ENCODE assay signal across 19 mouse cellular contexts in the genomic region with DNA sequence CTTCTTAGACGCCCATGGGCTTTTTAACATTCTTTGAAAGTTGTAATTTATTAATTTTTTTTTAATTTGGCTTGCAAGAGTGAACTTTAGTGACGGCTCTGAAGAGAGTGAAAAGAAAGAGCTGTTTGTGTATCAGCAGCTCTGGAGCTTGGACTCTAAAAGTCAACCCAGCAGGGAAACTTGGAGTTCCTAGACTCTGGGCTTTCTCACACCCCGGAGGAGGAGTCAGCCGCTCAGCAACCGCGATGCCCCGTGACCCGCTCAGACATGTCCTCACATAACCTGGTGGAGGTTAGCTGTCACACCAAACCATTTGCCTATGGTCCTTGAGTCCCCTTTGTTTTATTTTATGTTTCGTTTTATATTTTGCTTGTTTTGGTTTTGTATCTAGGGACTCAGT.
DNase-seq lines count a peak whose midpoint lies in the region; ATAC-seq and TF ChIP-seq lines count a peak whose summit lies in the region.
"Had no signal": no experiment of that assay in that cellular context is flagged by ENCODE, and none has a peak within 500 bp of the region (broad histone marks: within the 10 kb centered on the region; RNA-seq: fewer than 3 reads in every experiment).

No protein-coding gene starts in this region.

- no peaks in the 10 kb centered on the region for H3K36me3 ChIP-seq in kidney, postnatal 0 days (ENCODE audit: insufficient read depth, low read length)
- no peaks in the 10 kb centered on the region for H3K36me3 ChIP-seq in midbrain, postnatal 0 days (ENCODE audit: insufficient read depth, low read length)
- H3K36me3 ChIP-seq: limb, embryonic 10.5 days; liver, embryonic 13.5 days; lung, embryonic 15.5 days; midbrain, embryonic 12.5 days had no signal

- H3K9ac ChIP-seq in kidney, postnatal 0 days (ENCODE audit: low read depth, low read length), result no peak overlapping the region
- H3K9ac ChIP-seq in midbrain, postnatal 0 days (replicated peaks; ENCODE audit: low read length, poor library complexity, severe bottlenecking), result no peak overlapping the region
- H3K9ac ChIP-seq: liver, embryonic 13.5 days; lung, embryonic 15.5 days; midbrain, embryonic 12.5 days had no signal

- no peak for ATAC-seq in cerebellum, adult (ENCODE audit: insufficient number of reproducible peaks, low FRiP score, low TSS enrichment)
- peak; percentile 69; the same call in 1 of the 2 replicates for ATAC-seq in kidney, postnatal 0 days (replicated peaks; ENCODE audit: low FRiP score, low read depth)
- no peak for ATAC-seq in midbrain, postnatal 0 days (ENCODE audit: low FRiP score)
- ATAC-seq: hindbrain, embryonic 16.5 days had no signal

- peaks cover 10% of the 10 kb centered on the region; the same call in 1 of the 2 replicates for H3K4me1 ChIP-seq in kidney, postnatal 0 days (replicated peaks; ENCODE audit: insufficient read depth, low read length)
- H3K4me1 ChIP-seq in midbrain, postnatal 0 days (ENCODE audit: insufficient read depth, low read length), result no peaks in the 10 kb centered on the region
- H3K4me1 ChIP-seq: limb, embryonic 10.5 days; liver, embryonic 13.5 days; lung, embryonic 15.5 days; midbrain, embryonic 12.5 days had no signal

- peak overlapping the region; percentile 4; the same call in 1 of the 2 replicates for H3K4me2 ChIP-seq in kidney, postnatal 0 days (ENCODE audit: low read length)
- no peak overlapping the region for H3K4me2 ChIP-seq in midbrain, postnatal 0 days (ENCODE audit: low read depth, low read length, poor library complexity, severe bottlenecking)
- H3K4me2 ChIP-seq: liver, embryonic 13.5 days; lung, embryonic 15.5 days; midbrain, embryonic 12.5 days had no signal

- H3K27ac ChIP-seq in kidney, postnatal 0 days, result no peak overlapping the region
- no peak overlapping the region for H3K27ac ChIP-seq in midbrain, postnatal 0 days (ENCODE audit: low read depth, low read length)
- H3K27ac ChIP-seq: limb, embryonic 10.5 days; liver, embryonic 13.5 days; lung, embryonic 15.5 days; midbrain, embryonic 12.5 days had no signal

- H3K9me3 ChIP-seq in kidney, postnatal 0 days (replicated peaks; ENCODE audit: low read length), result no peaks in the 10 kb centered on the region
- no peaks in the 10 kb centered on the region for H3K9me3 ChIP-seq in midbrain, postnatal 0 days (ENCODE audit: low read length)
- H3K9me3 ChIP-seq: limb, embryonic 10.5 days; liver, embryonic 13.5 days; lung, embryonic 15.5 days; midbrain, embryonic 12.5 days had no signal

- peak; percentile 22 for DNase-seq in cerebellum, adult 9-11 months
- peak; percentile 18 for DNase-seq in urinary bladder, postnatal 14 days (ENCODE audit: low spot score)
- DNase-seq in urinary bladder, adult 2 months (ENCODE audit: low spot score), result no peak
- peak; percentile 78 for DNase-seq in kidney, postnatal 0 days (ENCODE audit: low spot score)
- no peak for DNase-seq in embryo, embryonic 10.5 days (ENCODE audit: low spot score)
- no peak for DNase-seq in midbrain, postnatal 0 days (ENCODE audit: low spot score)
- no peak for DNase-seq in embryo, embryonic 10 days (ENCODE audit: low spot score)
- DNase-seq: adrenal gland, postnatal 14 days; gastrocnemius, postnatal 14 days; liver, embryonic 13.5 days; right cerebral cortex, postnatal 4 days; thymus, postnatal 36 days had no signal

- H3K4me3 ChIP-seq in kidney, postnatal 0 days (replicated peaks; ENCODE audit: low read depth, low read length), result no peak overlapping the region
- no peak overlapping the region for H3K4me3 ChIP-seq in midbrain, postnatal 0 days (ENCODE audit: low read depth, low read length)
- H3K4me3 ChIP-seq: limb, embryonic 10.5 days; liver, embryonic 13.5 days; lung, embryonic 15.5 days; midbrain, embryonic 12.5 days; myocyte had no signal

- WGBS in kidney, postnatal 0 days, result 48% methylated on average over 9 of the region's 9 CpGs
- WGBS in midbrain, postnatal 0 days, result 90% methylated on average over 9 of the region's 9 CpGs

- TF ChIP-seq CTCF in kidney, postnatal 0 days (IDR thresholded peaks at IDR 0.05; ENCODE audit: low read depth), result no peak
- no peak for TF ChIP-seq CTCF in midbrain, postnatal 0 days (IDR thresholded peaks at IDR 0.05)

- H3K27me3 ChIP-seq in kidney, postnatal 0 days (ENCODE audit: insufficient read depth, low read length), result no peaks in the 10 kb centered on the region
- no peaks in the 10 kb centered on the region for H3K27me3 ChIP-seq in midbrain, postnatal 0 days (ENCODE audit: insufficient read depth, low read length)
- H3K27me3 ChIP-seq: CH12.LX; liver, embryonic 13.5 days; lung, embryonic 15.5 days; midbrain, embryonic 12.5 days had no signal

Comparison
In these comparisons a context has a peak if more than half of its experiments do, and no peak if none do; other contexts are left out.
1. DNase-seq: peak in cerebellum, adult 9-11 months (single experiment), urinary bladder, postnatal 14 days (single experiment) and kidney, postnatal 0 days (single experiment); none in urinary bladder, adult 2 months (single experiment), embryo, embryonic 10.5 days (single experiment), midbrain, postnatal 0 days (single experiment) and embryo, embryonic 10 days (single experiment).